Mouse (Mus musculus): ENCODE results near the gene Crat. TPM values are rescaled to one million over a fixed set of nuclear protein-coding genes. Genes with fewer than 3 reads are reported as not detected.

Crat gene
- polyA plus RNA-seq, 1 experiment from 2014 or later, result 24.0 TPM

GRCm38 (mm10) chr2:30363773-30364650 lies 51.6 kb downstream of the Crat start, which contains the start of gene Miga2:
TSS of gene Miga2 (plus strand) at chr2:30364233.
- under 1% methylated on average over 54 of the region's 54 CpGs for WGBS
- peak within 1 kb of the TSS; percentile 95 for H3K4me2 ChIP-seq (ENCODE audit: low read length)
- H3K9ac ChIP-seq (replicated peaks; ENCODE audit: low read length), result peak within 1 kb of the TSS; percentile 73
- peak within 1 kb of the TSS; percentile 70 for H3K27ac ChIP-seq (replicated peaks; ENCODE audit: low read depth, low read length)
- H3K9me3 ChIP-seq (ENCODE audit: control insufficient read depth, low read length), result no peaks in the 10 kb centered on the region
- DNase-seq, result peak; percentile 99
- peak within 1 kb of the TSS; percentile 89 for H3K4me3 ChIP-seq (replicated peaks; ENCODE audit: low read depth, low read length)
- ATAC-seq (ENCODE audit: low FRiP score, low TSS enrichment), result peak; percentile 98
- H3K4me1 ChIP-seq (ENCODE audit: control insufficient read depth, insufficient read depth, low read length), result peaks cover 12% of the 10 kb centered on the region
- no peaks in the 10 kb centered on the region for H3K27me3 ChIP-seq (ENCODE audit: control insufficient read depth, insufficient read depth, low read length)
- H3K36me3 ChIP-seq (ENCODE audit: control insufficient read depth, insufficient read depth, low read length), result peaks cover 20% of the 10 kb centered on the region

GRCm38 (mm10) chr2:30362865-30363264 lies 52.7 kb downstream of the Crat start:
- no peaks in the 10 kb centered on the region for H3K9me3 ChIP-seq (ENCODE audit: control insufficient read depth, low read length)
- H3K4me3 ChIP-seq (replicated peaks; ENCODE audit: low read depth, low read length), result no peak overlapping the region
- peaks cover 20% of the 10 kb centered on the region for H3K4me1 ChIP-seq (ENCODE audit: control insufficient read depth, insufficient read depth, low read length)
- H3K36me3 ChIP-seq (ENCODE audit: control insufficient read depth, insufficient read depth, low read length), result peaks cover 9% of the 10 kb centered on the region
- DNase-seq (no peak), ATAC-seq (ENCODE audit: low FRiP score, low TSS enrichment) (no peak)
- H3K4me2 ChIP-seq (ENCODE audit: low read length), result no peak overlapping the region
- no peaks in the 10 kb centered on the region for H3K27me3 ChIP-seq (ENCODE audit: control insufficient read depth, insufficient read depth, low read length)
- WGBS, result 76% methylated on average over 5 of the region's 5 CpGs
- no peak overlapping the region for H3K27ac ChIP-seq (replicated peaks; ENCODE audit: low read depth, low read length)
- H3K9ac ChIP-seq (replicated peaks; ENCODE audit: low read length), result no peak overlapping the region

- Histone ChIP-seq H3K4me1 (ENCODE audit: control insufficient read depth, insufficient read depth, low read length) (peaks cover 25% of the 10 kb centered on the region), H3K9me3 (ENCODE audit: control insufficient read depth, low read length) (no peaks in the 10 kb centered on the region), H3K4me2 (ENCODE audit: low read length) (no peak overlapping the region), H3K4me3 (replicated peaks; ENCODE audit: low read depth, low read length) (no peak overlapping the region), H3K27me3 (ENCODE audit: control insufficient read depth, insufficient read depth, low read length) (no peaks in the 10 kb centered on the region), H3K36me3 (ENCODE audit: control insufficient read depth, insufficient read depth, low read length) (no peaks in the 10 kb centered on the region), H3K27ac (replicated peaks; ENCODE audit: low read depth, low read length) (no peak overlapping the region), H3K9ac (replicated peaks; ENCODE audit: low read length) (no peak overlapping the region)
- WGBS, result 50% methylated on average over 10 of the region's 10 CpGs
- ATAC-seq (ENCODE audit: low FRiP score, low TSS enrichment), result no peak
- no peak for DNase-seq
These were observed 55.0 kb downstream of the Crat start for GRCm38 (mm10) chr2:30360626-30361025.

GRCm38 (mm10) chr2:30358533-30359531 lies 56.8 kb downstream of the Crat start, which contains the start of gene Sh3glb2:
TSS of gene Sh3glb2 (minus strand) at chr2:30359337.
- ATAC-seq (ENCODE audit: low FRiP score, low TSS enrichment) (peak; percentile 75), DNase-seq (peak; percentile 97)
- H3K27ac ChIP-seq (replicated peaks; ENCODE audit: low read depth, low read length), result peak within 1 kb of the TSS; percentile 79
- peaks cover 15% of the 10 kb centered on the region for H3K4me1 ChIP-seq (ENCODE audit: control insufficient read depth, insufficient read depth, low read length)
- no peaks in the 10 kb centered on the region for H3K27me3 ChIP-seq (ENCODE audit: control insufficient read depth, insufficient read depth, low read length)
- peak within 1 kb of the TSS; percentile 81 for H3K4me2 ChIP-seq (ENCODE audit: low read length)
- H3K4me3 ChIP-seq (replicated peaks; ENCODE audit: low read depth, low read length), result peak within 1 kb of the TSS; percentile 72
- no peaks in the 10 kb centered on the region for H3K9me3 ChIP-seq (ENCODE audit: control insufficient read depth, low read length)
- 3% methylated on average over 65 of the region's 73 CpGs for WGBS
- H3K9ac ChIP-seq (replicated peaks; ENCODE audit: low read length), result peak within 1 kb of the TSS; percentile 83
- H3K36me3 ChIP-seq (ENCODE audit: control insufficient read depth, insufficient read depth, low read length), result peaks cover 12% of the 10 kb centered on the region

GRCm38 (mm10) chr2:30357552-30358510 lies 57.8 kb downstream of the Crat start:
- no peaks in the 10 kb centered on the region for H3K9me3 ChIP-seq (ENCODE audit: control insufficient read depth, low read length)
- peak overlapping the region; percentile 72 for H3K4me3 ChIP-seq (replicated peaks; ENCODE audit: low read depth, low read length)
- H3K36me3 ChIP-seq (ENCODE audit: control insufficient read depth, insufficient read depth, low read length), result peaks cover 21% of the 10 kb centered on the region
- no peak for ATAC-seq (ENCODE audit: low FRiP score, low TSS enrichment)
- 54% methylated on average over 8 of the region's 8 CpGs for WGBS
- H3K4me2 ChIP-seq (ENCODE audit: low read length), result peak overlapping the region; percentile 81
- H3K9ac ChIP-seq (replicated peaks; ENCODE audit: low read length), result peak overlapping the region; percentile 83
- peaks cover 15% of the 10 kb centered on the region for H3K4me1 ChIP-seq (ENCODE audit: control insufficient read depth, insufficient read depth, low read length)
- H3K27me3 ChIP-seq (ENCODE audit: control insufficient read depth, insufficient read depth, low read length), result no peaks in the 10 kb centered on the region
- no peak overlapping the region for H3K27ac ChIP-seq (replicated peaks; ENCODE audit: low read depth, low read length)
- DNase-seq, result peak; percentile 11

GRCm38 (mm10) chr2:30356906-30357305 lies 58.7 kb downstream of the Crat start:
- no peaks in the 10 kb centered on the region for H3K9me3 ChIP-seq (ENCODE audit: control insufficient read depth, low read length)
- peaks cover 15% of the 10 kb centered on the region for H3K4me1 ChIP-seq (ENCODE audit: control insufficient read depth, insufficient read depth, low read length)
- peaks cover 28% of the 10 kb centered on the region for H3K36me3 ChIP-seq (ENCODE audit: control insufficient read depth, insufficient read depth, low read length)
- ATAC-seq (ENCODE audit: low FRiP score, low TSS enrichment) (no peak), DNase-seq (no peak)
- H3K27me3 ChIP-seq (ENCODE audit: control insufficient read depth, insufficient read depth, low read length), result no peaks in the 10 kb centered on the region
- H3K27ac ChIP-seq (replicated peaks; ENCODE audit: low read depth, low read length), result no peak overlapping the region
- H3K9ac ChIP-seq (replicated peaks; ENCODE audit: low read length), result no peak overlapping the region
- 73% methylated on average over 9 of the region's 9 CpGs for WGBS
- H3K4me2 ChIP-seq (ENCODE audit: low read length), result no peak overlapping the region
- H3K4me3 ChIP-seq (replicated peaks; ENCODE audit: low read depth, low read length), result no peak overlapping the region

GRCm38 (mm10) chr2:30356266-30356665 lies 59.3 kb downstream of the Crat start:
- Histone ChIP-seq H3K4me1 (ENCODE audit: control insufficient read depth, insufficient read depth, low read length) (peaks cover 15% of the 10 kb centered on the region), H3K27me3 (ENCODE audit: control insufficient read depth, insufficient read depth, low read length) (no peaks in the 10 kb centered on the region), H3K27ac (replicated peaks; ENCODE audit: low read depth, low read length) (no peak overlapping the region), H3K4me3 (replicated peaks; ENCODE audit: low read depth, low read length) (no peak overlapping the region), H3K9ac (replicated peaks; ENCODE audit: low read length) (no peak overlapping the region), H3K4me2 (ENCODE audit: low read length) (no peak overlapping the region), H3K36me3 (ENCODE audit: control insufficient read depth, insufficient read depth, low read length) (peaks cover 29% of the 10 kb centered on the region), H3K9me3 (ENCODE audit: control insufficient read depth, low read length) (no peaks in the 10 kb centered on the region)
- DNase-seq (no peak), ATAC-seq (ENCODE audit: low FRiP score, low TSS enrichment) (no peak)
- WGBS, result 50% methylated on average over 4 of the region's 4 CpGs
